Comparison of ENCODE assay signal across 16 mouse cellular contexts in genomic region chr12:88850400-88851179, GRCm38 (mm10).
DNase-seq lines count a peak whose midpoint lies in the region; ATAC-seq and TF ChIP-seq lines count a peak whose summit lies in the region.
"Had no signal": no experiment of that assay in that cellular context is flagged by ENCODE, and none has a peak within 500 bp of the region (broad histone marks: within the 10 kb centered on the region; RNA-seq: fewer than 3 reads in every experiment).

No protein-coding gene starts in this region.

- no peak overlapping the region for H3K9ac ChIP-seq in liver, embryonic 13.5 days
- no peak overlapping the region for H3K9ac ChIP-seq in liver, postnatal 0 days (replicated peaks)
- H3K9ac ChIP-seq in embryonic facial prominence, embryonic 11.5 days (replicated peaks; ENCODE audit: low read length): no peak overlapping the region
- H3K9ac ChIP-seq: embryonic facial prominence, embryonic 15.5 days; heart, embryonic 13.5 days; liver, embryonic 15.5 days had no signal

- DNase-seq in liver, embryonic 13.5 days: no peak
- DNase-seq in liver, postnatal 0 days: no peak
- DNase-seq in embryonic facial prominence, embryonic 11.5 days (ENCODE audit: low spot score): peak; percentile 3
- peak; percentile 60 for DNase-seq in mesoderm, embryonic 11.5 days (ENCODE audit: low read depth, low spot score)
- peak; percentile 60 for DNase-seq in retina, postnatal 1 day
- DNase-seq in ovary, adult 18-20 months (ENCODE audit: low spot score): no peak
- DNase-seq in kidney, adult 9 months: no peak
- DNase-seq: adrenal gland, postnatal 14 days; cerebellum, adult 11 months; gastrocnemius, adult 2 months; kidney, postnatal 4 days had no signal

- peak; percentile 26; the same call in 1 of the 2 replicates for ATAC-seq in liver, embryonic 13.5 days (ENCODE audit: low read depth)
- ATAC-seq in liver, postnatal 0 days: no peak
- ATAC-seq in embryonic facial prominence, embryonic 11.5 days (replicated peaks; ENCODE audit: insufficient number of reproducible peaks, low FRiP score, low TSS enrichment, low read depth): no peak
- ATAC-seq: Patski had no signal

- 32% methylated on average over 6 of the region's 6 CpGs for WGBS in liver, embryonic 13.5 days (ENCODE audit: insufficient replicate concordance)
- 42% methylated on average over 6 of the region's 6 CpGs for WGBS in liver, postnatal 0 days (ENCODE audit: insufficient replicate concordance)
- 46% methylated on average over 6 of the region's 6 CpGs for whole genome bisulfite sequencing in embryonic facial prominence, embryonic 11.5 days

- no peak for TF ChIP-seq CTCF in liver, postnatal 0 days (IDR thresholded peaks at IDR 0.05; ENCODE audit: low read depth)

- no peak for TF ChIP-seq EP300 in liver, postnatal 0 days (IDR thresholded peaks at IDR 0.05; ENCODE audit: low read depth)

- H3K4me2 ChIP-seq in liver, embryonic 13.5 days: no peak overlapping the region
- no peak overlapping the region for H3K4me2 ChIP-seq in liver, postnatal 0 days (ENCODE audit: low read depth, low read length)
- H3K4me2 ChIP-seq in embryonic facial prominence, embryonic 11.5 days (ENCODE audit: low read depth, low read length): no peak overlapping the region
- H3K4me2 ChIP-seq: embryonic facial prominence, embryonic 15.5 days; heart, embryonic 13.5 days; liver, embryonic 15.5 days had no signal

- H3K27ac ChIP-seq in liver, embryonic 13.5 days: no peak overlapping the region
- H3K27ac ChIP-seq in liver, postnatal 0 days (ENCODE audit: low read depth): no peak overlapping the region
- H3K27ac ChIP-seq in embryonic facial prominence, embryonic 11.5 days (replicated peaks; ENCODE audit: low read depth, low read length): no peak overlapping the region
- H3K27ac ChIP-seq: embryonic facial prominence, embryonic 15.5 days; gastrocnemius, adult 2 months; heart, embryonic 13.5 days; liver, embryonic 15.5 days; stomach, postnatal 0 days had no signal

- no peaks in the 10 kb centered on the region for H3K27me3 ChIP-seq in liver, embryonic 13.5 days
- no peaks in the 10 kb centered on the region for H3K27me3 ChIP-seq in liver, postnatal 0 days (ENCODE audit: insufficient read depth, low read length)
- no peaks in the 10 kb centered on the region for H3K27me3 ChIP-seq in embryonic facial prominence, embryonic 11.5 days (ENCODE audit: control insufficient read depth, insufficient read depth, low read length)
- H3K27me3 ChIP-seq: embryonic facial prominence, embryonic 15.5 days; heart, embryonic 13.5 days; liver, embryonic 15.5 days; Patski had no signal

- no peak overlapping the region for H3K4me3 ChIP-seq in liver, embryonic 13.5 days (replicated peaks)
- H3K4me3 ChIP-seq in liver, postnatal 0 days (ENCODE audit: low read depth, low read length): no peak overlapping the region
- no peak overlapping the region for H3K4me3 ChIP-seq in embryonic facial prominence, embryonic 11.5 days (ENCODE audit: low read depth, low read length)
- H3K4me3 ChIP-seq: embryonic facial prominence, embryonic 15.5 days; gastrocnemius, adult 2 months; heart, embryonic 13.5 days; liver, embryonic 15.5 days had no signal

- H3K36me3 ChIP-seq in liver, embryonic 13.5 days: no peaks in the 10 kb centered on the region
- no peaks in the 10 kb centered on the region for H3K36me3 ChIP-seq in liver, postnatal 0 days (replicated peaks; ENCODE audit: insufficient read depth, low read length)
- no peaks in the 10 kb centered on the region for H3K36me3 ChIP-seq in embryonic facial prominence, embryonic 11.5 days (replicated peaks; ENCODE audit: control insufficient read depth, insufficient read depth, low read depth, low read length)
- H3K36me3 ChIP-seq: embryonic facial prominence, embryonic 15.5 days; heart, embryonic 13.5 days; liver, embryonic 15.5 days had no signal

- H3K9me3 ChIP-seq in liver, embryonic 13.5 days (replicated peaks): no peaks in the 10 kb centered on the region
- H3K9me3 ChIP-seq in liver, postnatal 0 days (ENCODE audit: low read length): no peaks in the 10 kb centered on the region
- no peaks in the 10 kb centered on the region for H3K9me3 ChIP-seq in embryonic facial prominence, embryonic 11.5 days (replicated peaks; ENCODE audit: control insufficient read depth, low read length)
- H3K9me3 ChIP-seq: embryonic facial prominence, embryonic 15.5 days; heart, embryonic 13.5 days; liver, embryonic 15.5 days had no signal

- no peaks in the 10 kb centered on the region for H3K4me1 ChIP-seq in liver, embryonic 13.5 days (replicated peaks)
- H3K4me1 ChIP-seq in liver, postnatal 0 days (ENCODE audit: insufficient read depth): no peaks in the 10 kb centered on the region
- H3K4me1 ChIP-seq in embryonic facial prominence, embryonic 11.5 days (ENCODE audit: control insufficient read depth, insufficient read depth, low read length): no peaks in the 10 kb centered on the region
- H3K4me1 ChIP-seq: embryonic facial prominence, embryonic 15.5 days; heart, embryonic 13.5 days; liver, embryonic 15.5 days had no signal

Comparison
In these comparisons a context has a peak if more than half of its experiments do, and no peak if none do; other contexts are left out.
1. DNase-seq: peak in embryonic facial prominence, embryonic 11.5 days (single experiment), mesoderm, embryonic 11.5 days (single experiment) and retina, postnatal 1 day (single experiment); none in liver, embryonic 13.5 days (single experiment), liver, postnatal 0 days (single experiment), ovary, adult 18-20 months (single experiment) and kidney, adult 9 months (single experiment).